Mouse (Mus musculus) kidney, adult 8-10 months (tissue): ENCODE measurements around the gene Dnah11.
"Not testable (repeated sequence)": the region's sequence is repeated elsewhere in the genome, so short reads cannot be mapped to it uniquely, and the experiment has no call there.

ENCODE experiments used
- DNase-seq, 2 experiments: peaks; one replicate each; pipeline ENCODE4 v3.0.0; 2022

Gene Dnah11

DNA sequence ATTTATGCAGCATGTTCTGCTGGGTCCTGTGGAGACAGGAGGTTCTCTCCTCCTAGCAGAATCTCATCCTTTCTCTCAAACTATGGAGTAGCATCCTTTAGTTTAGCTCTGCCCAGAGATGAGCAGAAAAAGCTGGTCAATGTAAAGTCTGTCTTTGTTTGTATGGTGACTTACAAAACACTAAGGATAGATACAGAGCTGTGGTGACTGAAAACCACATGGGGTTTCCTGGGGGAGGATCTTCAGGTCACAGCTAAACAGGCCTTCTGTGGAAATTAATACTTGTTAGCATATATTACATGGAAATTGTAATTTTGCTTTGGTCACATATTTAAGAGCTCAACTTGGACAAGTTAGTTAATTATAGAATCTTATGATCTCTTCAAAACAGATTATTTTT lies 239.6 kb downstream of the Dnah11 start:
- DNase-seq = no peak

DNA sequence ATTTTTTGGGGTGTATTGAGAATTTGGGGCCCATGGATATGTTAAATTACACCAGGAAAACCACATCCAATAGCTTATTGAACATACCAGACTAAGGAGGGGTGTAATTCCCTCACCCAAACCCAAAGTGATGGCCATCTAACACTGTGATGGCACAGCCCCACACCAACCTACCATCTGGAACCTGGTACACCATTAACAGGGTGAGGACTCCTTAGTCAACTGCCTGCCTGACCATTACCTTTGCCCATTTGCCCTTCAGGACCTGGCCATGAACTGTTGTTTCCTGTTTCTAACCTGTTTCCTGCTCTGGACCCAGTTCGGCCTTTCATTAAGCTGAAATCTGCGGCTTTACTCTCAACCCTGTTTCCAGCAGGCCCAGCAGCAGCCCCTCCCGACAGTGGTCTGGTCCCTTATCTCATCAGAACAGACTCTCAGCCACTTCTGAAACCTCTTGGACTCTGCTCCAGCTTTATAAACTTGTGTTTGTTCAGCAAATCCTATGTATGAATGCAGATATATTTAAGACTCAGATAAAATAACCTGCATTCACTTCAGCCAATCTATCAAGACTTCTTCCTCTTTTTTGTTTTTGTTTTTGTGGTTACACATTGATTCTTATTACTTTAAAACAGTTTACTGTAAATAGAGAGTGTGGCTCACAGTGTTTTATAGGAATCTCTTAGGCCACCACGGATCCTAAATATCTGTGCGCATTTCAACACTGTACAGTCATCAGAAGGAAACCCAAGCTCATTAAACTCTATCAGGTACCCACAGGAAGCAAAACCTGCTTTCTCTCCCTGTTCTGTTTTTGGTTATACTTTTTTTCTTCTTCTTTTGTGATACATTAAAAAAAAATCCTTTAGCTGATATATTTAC lies 251.8 kb downstream of the Dnah11 start:
- peak in 1 of 2 experiments; percentile 2 for DNase-seq

DNA sequence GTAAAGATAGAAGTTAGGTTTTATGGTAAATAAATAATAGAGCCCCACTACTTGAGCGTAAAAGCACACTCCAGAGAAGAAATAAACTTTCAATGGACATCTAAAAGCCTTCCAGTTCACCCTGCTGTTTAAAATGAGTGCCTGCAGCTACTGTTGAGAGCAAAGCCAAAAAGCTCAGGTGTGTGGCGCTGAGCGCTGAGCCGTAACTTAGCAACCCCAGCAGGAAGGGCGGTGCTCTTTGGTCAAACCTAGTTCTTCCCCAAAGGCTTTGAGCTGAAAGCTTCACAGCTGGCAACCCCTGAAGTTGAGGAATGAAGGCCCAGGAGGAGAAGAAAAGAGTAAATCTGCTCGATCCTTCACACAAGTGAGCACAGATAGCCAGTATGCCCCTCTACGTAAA lies 256.9 kb downstream of the Dnah11 start:
- peak; percentile 41 to 44 for DNase-seq

DNA sequence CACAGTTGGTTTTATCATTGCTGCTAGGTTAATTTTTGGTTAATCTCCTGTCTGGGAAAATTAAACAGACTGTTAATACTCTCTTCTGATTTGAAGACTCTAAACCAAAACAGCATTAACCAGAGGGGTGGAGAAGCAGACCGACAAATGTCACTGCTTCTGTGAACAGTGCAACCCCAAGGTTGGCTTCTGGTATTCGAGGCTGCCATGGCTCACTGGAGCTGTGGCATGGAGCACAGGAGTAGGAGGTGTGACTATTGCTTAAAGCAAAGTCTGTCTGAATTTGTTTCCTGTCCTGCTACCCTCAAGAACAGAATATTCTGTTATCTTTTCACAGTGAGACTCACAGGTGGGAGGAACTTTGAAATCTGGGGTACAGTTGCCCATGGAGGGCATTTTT lies 260.6 kb downstream of the Dnah11 start:
- peak; percentile 29 to 34 for DNase-seq

DNA sequence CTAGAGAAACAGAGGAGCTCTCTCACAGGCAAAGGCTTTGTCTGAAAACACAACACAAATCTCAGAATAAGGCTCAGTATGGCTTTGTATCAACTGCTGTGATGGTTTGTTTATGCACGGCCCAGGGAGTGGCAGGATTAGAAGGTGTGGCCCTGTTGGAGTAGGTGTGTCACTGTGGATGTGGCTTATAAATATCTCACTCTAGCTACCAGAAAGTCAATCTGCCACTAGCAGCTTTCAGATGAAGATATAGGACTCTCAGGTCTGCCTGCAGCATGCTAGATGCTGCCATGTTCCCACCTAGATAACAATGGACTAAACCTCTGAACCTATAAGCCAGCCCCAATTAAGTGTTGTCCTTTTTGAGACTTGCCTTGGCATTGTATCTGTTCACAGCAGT lies 266.8 kb downstream of the Dnah11 start:
- DNase-seq = no peak

DNA sequence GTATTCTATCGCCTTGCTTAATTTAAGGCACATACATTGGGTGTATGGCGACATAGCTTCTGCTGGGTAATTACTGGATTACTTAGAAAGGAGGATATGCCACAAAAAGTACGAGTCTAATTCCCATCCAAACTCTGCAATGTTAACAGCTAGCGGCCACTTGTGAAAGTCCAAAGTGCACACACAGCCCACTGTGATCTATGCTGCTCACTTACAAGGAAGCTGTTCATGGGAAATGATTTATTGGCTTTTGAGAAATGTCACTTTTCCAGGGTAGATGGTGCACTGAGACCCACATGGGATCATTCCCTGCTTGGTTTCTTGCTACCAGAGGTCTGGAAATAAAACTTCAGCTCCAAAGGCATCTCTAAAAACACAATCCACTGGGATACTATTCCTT lies 269.1 kb downstream of the Dnah11 start:
- no peak for DNase-seq

DNA sequence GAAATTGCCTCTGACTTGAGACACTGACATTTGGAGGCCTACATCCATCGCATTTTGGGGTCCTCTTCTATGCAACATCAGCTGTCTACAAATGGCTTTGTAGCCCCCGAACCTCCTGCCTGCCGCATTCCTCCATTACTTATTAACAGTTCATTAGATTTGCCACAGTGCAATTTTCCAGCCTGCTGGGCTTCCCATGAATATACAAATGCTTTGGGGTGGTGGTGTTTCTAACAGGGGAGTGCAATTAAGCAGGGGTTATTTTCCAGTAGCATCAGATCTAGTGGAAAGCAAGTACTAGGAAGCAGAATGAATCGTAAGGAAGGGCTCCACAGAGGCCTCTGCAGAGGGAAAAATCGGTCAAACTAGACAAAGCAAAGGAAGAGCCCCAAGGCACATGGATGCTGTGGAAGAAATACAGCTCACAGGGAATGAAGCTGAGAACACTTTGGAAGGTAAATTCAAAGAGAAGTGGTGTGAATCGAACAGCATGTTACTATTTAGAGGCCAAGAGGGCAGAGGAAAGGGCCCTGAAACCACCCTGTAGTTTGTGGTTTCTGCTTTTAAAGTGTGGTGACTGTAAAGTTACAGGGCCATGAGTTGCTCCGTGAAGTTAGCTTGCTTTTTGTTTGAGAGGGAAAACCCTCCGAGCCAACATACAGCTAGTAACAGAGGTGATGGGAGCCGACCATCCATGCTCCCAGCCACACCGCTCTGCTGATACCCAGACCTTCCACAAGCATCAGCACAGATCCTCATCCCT lies 282.8 kb downstream of the Dnah11 start:
- peak; percentile 15 to 45 for DNase-seq

DNA sequence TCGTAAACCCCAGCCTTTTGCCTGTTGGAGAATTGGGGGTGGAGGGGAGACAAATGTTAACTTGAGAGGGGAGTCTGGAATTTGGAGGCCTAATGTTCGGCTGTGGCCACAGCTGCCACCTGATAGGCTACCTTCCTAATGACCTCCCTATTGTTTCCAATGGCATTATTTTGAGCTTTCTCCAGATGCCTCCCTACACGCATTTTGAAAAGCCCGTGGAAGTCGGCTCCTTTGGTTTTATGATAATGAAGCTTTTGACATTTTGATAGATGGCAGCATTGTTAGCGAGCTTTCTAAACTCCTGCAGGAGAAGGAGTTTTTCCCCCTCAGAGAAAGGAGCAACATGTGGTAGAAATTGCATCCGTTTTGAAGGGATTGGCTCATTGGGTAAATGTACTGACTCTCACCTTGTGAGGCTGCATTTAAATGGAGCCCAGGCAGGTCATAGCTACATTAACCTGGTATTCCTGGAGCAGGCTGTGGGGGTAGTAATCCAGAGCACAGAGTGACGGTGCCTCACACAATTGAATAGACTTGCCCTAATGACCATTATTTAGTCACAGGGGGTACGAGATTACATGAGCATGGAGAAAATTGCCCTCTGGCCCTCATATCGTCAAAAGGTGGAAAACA lies 284.1 kb downstream of the Dnah11 start:
- peak; percentile 8 to 39 for DNase-seq

DNA sequence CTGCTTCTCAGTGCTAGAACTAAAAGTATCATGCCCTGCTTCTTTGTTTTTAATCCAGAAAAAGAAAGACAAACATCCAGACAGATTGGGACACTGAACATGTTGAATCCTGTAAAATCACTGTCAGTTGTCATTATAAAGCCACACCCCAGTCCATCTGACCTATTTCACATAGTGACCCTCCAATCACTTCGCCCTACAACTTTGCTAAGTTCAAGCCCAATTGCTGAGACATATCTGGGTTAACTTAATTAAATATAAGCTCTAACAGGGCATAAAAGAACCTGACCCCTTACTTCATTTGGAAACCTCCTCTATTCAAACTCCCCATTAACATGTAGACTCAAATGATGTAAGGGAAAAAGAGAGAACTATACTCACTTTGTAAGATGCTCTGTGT lies 287.4 kb downstream of the Dnah11 start:
- DNase-seq = no peak

DNA sequence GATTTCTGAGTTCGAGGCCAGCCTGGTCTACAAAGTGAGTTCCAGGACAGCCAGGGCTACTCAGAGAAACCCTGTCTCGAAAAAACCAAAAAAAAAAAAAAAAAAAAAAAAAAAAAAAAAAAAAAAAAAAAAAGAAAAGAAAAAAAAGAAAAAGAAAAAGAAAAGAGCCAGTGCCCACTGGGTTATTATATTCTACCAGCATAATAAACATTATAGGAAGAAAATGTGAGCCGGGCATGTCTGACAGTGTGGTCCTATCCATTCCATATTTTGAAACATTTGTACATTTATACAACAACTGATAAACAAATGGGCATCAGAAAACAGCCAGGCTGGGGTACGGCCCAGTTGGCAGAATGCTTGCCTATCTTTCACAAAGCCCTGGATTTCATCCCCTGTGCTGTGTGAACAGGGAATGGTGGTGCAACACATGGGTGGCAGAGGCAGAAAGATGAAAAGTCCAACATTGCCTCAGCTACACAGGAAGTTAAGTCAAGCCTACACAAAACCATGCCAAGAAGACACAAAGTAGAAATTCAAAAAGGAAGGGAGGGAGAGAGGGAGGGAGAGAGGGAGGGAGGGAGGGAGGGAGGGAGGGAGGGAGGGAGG lies 293.5 kb downstream of the Dnah11 start:
- DNase-seq = not testable (repeated sequence)

DNA sequence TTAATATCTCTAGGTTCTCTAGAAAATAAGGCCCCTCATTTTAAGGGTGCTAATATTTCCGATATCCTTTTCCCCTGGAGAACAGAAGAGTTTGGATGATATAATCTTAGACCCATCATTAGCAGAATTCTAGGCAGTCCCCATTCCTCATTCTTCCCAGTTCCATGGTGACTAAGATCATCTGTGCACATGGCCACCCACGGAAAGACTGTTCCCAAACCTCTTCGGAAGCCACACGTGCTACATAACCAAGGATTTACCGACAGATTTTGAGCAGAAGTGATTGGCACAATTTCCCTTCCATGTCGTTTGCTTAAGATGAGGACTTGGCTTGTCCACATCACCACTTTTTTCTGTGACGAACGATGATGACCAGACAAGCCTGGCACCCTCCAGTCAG lies 295.2 kb downstream of the Dnah11 start:
- DNase-seq = no peak

DNA sequence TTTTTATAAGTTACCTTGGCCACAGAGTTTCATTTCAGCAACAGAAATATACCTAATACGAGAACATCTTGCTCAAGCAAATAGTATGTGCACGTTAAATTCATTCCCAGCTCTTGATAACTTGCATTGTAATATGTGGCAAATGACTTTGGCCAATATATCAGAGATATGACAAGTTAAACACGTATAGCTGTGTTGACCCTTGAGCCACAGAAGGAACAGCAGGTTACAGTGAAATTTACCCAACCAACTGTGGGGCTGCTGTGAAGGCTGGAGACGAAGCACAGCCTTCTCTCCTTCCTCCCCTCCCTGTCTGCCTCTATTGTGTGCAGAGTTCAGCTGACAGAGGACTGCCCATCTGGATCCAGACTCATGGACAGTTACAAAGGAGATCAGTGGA lies 297.5 kb downstream of the Dnah11 start:
- DNase-seq = not testable (repeated sequence)

DNA sequence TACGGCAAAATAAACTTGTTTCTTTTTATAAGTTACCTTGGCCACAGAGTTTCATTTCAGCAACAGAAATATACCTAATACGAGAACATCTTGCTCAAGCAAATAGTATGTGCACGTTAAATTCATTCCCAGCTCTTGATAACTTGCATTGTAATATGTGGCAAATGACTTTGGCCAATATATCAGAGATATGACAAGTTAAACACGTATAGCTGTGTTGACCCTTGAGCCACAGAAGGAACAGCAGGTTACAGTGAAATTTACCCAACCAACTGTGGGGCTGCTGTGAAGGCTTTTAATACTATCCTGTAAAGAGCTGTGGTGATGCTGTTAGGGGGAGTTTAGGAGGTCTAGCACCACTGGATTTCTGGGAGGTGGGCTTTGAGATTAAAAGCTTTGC lies 298.0 kb downstream of the Dnah11 start:
- DNase-seq = not testable (repeated sequence)

DNA sequence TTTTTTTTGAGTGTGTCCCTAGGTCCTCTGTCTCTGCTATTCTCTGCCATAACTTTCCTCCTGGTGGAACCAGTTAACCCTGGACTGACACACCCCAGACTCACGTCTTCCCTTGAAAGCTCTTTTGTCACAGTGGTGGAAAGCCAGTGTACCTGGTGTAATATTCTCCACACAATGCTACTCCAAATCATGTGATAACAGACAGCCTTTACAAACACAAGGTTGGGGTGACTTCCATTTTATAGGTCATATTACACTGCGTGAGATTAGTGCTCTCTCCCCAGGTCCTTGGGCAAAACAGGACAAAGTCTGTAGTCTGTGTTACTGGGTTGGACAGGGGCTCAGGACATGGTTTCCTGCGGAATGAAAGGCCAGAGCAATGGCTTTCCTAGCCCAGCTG lies 311.4 kb downstream of the Dnah11 start:
- no peak for DNase-seq

DNA sequence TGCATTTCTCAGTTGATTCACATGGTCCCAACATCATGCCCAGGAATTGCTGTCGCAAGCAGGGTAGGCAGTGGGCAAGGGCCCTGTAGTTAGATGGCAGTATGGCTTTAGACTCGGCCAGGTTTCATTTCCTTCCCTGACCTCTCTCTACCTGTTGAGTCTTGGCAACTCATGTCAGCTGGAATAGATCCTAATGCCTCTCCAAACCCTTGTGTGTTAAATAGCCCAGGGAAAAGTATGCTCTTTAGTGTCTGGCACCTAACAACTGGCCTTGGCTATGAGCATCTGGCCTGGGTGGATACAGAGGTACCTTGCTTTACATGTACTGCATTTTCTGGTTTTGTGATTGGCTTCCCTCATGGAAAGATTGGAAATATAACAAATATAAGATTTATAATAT lies 314.2 kb downstream of the Dnah11 start:
- DNase-seq = peak; percentile 2 to 27

DNA sequence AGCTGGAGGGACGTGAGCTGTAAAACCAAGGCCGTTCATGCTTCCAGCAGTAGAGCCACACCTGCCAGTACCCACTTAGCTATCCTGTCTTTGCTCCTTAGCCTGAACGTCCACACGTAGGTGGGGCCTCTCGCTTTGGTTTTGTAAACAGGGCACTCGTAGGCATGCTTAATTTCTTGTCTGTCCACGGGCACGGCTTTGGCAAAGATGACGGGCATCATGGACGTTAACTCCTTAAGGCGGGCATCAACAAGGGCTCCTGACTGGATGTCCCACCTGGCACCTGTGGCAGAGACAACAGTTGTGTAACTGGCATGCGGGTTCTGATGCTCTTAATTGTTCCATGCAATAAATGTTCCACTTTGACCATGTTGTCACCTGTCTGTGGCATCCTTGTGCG lies 320.5 kb downstream of the Dnah11 start:
- no peak for DNase-seq

DNA sequence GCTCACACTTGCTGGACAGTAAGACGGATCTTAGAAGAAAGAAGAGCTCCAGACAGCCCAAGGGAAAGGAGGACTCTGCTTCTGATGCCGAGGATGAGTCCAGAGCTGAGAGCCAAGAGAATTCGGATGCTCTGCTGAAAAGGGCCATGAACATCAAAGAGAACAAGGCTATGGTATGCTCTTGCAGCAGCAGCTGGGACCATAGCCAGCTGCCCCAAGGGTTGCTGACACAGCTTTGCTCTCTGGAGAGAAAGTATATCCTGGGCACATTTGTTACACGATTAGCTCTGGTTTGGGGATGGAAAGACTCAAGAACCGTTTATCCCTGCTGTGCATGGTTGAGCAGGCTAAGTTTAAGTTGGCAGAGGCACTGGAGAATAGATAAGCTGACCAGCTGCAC lies 326.6 kb downstream of the Dnah11 start:
- no peak for DNase-seq

DNA sequence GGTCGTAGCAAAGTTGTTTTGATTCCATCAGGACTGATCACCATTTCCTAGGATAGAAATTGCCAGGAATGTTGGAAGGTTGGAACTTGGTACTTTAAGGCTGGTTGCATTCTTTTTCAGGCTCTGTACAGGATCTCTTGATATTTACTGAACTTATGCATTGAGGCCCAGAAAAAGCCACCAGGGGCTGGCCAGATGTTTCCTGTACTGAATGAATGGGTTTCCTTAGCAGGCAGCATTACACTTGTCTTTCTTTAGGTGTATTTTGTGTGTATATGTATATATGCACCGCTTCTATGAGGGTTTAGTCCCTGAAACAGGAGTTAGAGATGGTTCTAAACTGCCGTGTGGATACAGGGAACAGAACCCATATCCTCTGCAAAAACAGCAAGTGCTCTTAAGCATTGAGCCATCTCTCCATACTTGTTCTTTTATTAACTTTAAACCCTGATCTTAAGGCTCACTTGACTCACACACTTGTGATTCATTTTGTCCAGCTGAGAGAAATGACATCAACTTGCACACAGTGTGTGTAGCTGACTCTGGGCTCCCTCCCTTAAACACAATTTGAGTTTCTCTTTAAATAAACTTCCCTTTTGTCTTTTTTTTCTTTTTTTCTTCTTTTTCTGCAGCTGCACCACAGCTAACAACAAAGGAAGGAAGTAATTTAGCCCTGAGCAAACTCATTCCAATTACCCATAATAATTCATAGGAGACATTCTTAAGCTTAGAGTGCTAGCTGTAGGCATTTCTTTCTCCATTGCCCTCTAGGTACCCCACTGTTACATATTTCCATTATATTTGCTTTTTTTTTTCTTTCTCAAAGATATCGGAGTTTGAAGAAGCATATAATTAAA lies 330.9 kb downstream of the Dnah11 start:
- no peak for DNase-seq

DNA sequence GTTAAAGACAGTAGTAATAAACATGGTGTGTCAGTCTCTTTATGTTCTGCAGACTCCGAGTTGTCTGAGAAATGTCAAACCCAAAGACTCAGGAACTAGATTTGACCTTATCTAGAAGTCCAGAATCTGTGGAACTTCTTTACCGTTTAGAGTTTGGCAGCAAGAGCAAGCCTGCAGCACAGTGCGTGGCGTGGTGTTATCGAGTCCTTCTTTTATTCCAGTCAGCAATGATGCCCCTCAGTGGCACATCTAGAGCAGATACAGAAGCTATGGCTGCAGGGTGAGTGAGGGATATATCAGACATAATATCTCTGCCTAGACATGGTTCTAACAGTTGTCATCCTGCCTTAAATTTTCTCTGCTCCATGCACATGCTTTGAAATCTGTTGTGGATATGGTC lies 336.2 kb downstream of the Dnah11 start:
- no peak for DNase-seq

DNA sequence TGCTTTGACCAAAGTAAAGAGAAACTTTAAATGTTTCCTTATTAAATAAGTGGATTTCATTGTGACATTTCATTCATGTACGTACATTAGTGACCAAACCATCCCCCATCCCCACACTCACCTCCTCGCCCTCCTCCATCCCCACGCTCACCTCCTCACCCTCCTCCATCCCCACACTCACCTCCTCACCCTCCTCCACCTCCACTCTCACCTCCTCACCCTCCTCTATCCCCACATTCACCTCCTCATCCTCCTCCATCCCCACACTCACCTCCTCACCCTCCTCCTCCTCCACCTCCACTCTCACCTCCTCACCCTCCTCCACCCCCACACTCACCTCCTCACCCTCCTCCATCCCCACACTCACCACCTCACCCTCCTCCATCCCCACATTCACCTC lies 337.6 kb downstream of the Dnah11 start:
- DNase-seq = no peak

DNA sequence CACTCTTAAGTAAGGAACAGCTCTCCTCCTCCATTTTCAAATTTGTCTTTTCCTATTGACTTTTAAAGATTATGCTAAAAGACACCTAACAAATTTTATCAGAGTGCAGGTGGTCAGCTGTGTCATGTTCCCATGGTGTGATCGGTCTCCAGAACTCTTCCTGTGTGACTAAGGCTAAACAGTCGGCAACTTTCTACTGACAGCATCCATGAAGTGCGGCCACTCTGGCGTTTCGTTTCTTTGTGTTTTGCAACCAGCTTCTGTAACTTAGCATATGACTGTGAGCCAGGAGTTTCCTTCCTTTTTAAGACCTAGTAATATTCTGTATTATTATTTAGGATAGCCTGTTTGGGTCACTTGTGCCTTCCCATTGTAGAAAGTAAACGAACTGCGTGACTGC lies 338.0 kb downstream of the Dnah11 start:
- no peak for DNase-seq

DNA sequence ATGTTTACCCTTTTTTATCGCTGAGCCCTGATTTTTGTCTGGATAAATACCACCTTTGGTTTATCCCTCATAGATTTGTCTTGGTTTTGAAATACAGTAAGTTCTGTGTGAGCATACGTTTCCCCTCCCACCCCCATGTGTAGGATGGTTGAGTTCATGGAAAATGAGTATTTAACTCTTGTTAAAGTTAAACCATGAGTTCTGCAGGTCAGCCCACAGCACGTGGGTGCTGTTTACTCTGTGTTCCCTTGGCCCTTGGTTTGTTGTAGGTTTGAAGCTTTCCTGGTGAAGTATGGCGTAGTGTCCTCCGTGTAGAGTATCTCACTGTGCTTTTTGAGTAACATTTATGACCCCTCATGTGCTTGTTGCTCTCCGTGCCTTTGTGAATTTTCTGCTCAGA lies 341.0 kb downstream of the Dnah11 start:
- no peak for DNase-seq
